Mouse (Mus musculus) left cerebral cortex, adult 8-10 months (tissue): ENCODE results near the gene Gosr2. TPM values are rescaled to one million over a fixed set of nuclear protein-coding genes. Genes with fewer than 3 reads are reported as not detected.

Source experiments
- DNase-seq, 2 experiments: peaks; one replicate each; pipeline ENCODE4 v3.0.0; 2022; ENCODE audit warnings: low spot score in 2 of 2
- total RNA-seq, 4 experiments: library from RNA; stranded (reverse); gene quantifications; 2 replicates each; pipeline ENCODE4 v1.2.4; 2022

Gene Gosr2
- 10 to 100 TPM; 65.0 to 72.7 (median 68.9) TPM for total RNA-seq

GRCm38 (mm10) chr11:103697565-103698176 is at the start of gene Gosr2:
Gene Gosr2, minus strand, starts transcription at chr11:103697898.
- peak; percentile 84 to 86 for DNase-seq

- DNase-seq, result no peak
Observed at GRCm38 (mm10) chr11:103735046-103735781, 37.5 kb upstream of the Gosr2 start.

DNA sequence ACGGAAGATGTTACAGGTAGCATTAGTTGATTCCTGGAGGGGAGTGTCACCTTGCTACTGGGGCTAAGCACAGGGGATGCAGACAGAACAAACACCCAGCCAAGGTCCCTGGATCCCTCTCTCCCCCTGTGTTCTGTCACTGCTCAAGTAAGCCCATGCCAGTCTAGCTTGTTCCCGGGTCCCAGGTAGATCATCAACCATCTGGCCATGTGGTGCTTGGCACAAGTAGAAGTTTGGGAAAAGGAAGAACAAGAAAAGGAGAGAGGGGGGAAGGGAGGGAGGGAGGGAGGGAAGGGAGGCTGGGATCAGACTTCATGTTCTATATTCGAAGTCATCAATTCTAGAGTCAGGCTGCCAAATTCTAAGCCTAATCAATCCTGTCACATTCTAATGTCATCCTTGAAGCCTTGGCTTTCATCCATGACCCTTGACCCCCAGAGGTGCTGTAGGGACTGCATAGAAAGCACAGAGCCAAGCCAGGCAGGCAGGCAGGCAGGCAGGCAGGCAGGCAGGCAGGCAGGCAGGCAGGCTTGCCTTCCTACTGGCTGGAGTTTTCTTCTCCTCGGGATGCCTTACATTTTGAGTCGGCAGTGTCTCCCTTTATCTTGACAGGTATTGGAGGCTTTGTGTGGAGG is 36.8 kb upstream of the Gosr2 start:
- no peak for DNase-seq

GRCm38 (mm10) chr11:103733961-103734360 is 36.3 kb upstream of the Gosr2 start:
- no peak for DNase-seq

- peak in 1 of 2 experiments; percentile 79 for DNase-seq
Observed at GRCm38 (mm10) chr11:103733069-103733468, 35.4 kb upstream of the Gosr2 start.

DNA sequence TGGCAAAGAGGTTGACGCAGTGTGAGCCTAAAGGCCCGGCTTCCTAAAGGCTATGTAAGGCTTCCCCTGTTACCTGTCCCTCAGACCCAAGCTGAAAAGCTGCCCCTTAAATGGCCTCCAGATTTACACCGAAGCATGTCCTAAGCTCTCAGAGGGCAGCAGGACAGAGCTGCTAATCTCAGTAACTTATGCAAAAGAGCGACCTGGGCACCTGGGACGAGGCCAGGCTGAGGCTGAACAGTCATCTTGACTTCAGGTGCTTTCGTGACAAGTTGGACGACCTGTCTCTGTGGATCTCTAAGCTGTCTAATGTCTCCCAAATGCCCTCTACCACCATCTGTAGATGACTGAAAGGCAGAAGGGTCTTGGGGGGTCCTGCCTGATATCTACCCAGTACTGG is 34.6 kb upstream of the Gosr2 start:
- DNase-seq, result no peak

GRCm38 (mm10) chr11:103731594-103731993 is 33.9 kb upstream of the Gosr2 start:
- no peak for DNase-seq

DNA sequence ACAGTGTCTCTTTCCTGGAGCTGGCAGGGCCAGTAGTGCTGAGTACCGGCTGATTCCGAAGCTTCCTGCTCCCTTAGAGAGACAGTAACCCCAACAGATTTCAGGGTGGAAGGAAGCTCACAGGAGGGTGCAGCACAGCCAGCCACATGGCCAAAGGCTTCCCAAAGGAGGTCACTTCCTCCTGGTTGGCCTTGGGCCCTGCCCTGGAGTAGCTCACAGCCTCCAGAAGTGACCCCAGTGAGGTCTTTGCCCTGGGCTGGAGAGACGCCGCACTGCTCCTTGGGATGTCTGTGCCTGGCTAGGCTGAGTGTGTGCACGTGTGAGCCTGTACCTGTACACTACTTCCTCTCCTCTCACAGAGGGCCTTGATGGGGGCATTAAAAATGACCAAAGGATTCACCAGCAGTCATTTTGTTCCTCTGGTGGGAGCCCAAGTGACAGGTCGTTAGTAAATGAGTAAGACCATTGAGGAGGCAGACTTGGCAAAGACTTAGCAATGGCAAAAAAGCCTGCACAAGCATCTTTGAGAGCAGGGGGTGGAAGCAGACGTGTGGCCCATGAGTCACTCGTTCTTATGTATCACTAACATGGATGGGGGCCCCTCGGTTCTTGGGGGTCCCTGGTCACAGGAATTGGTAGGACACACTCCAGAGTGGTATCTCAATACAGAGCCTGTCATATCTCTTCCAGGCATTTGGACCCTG is 31.7 kb upstream of the Gosr2 start:
- no peak for DNase-seq

DNA sequence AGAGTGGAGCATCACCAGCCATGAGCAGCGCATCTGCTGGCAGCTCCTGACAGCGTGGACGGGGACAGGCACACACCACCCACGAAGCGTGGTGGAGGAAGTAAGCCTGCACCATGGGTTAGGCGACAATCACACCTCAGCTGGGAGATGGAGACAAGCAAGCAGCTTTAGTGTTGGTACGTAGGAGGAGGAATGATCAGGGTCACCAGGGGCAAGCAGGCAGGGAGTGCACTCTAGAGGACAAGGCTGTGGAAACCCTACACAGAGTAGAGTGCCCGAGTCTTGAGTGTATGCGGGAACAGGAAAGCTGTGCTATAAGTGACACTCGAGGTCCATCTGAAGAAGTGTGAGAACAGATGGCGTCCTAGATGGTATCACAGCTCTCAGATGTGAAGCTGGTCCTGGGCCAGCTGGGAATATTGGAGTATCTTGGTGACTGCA is 26.7 kb upstream of the Gosr2 start:
- DNase-seq, result peak; percentile 17 to 57

GRCm38 (mm10) chr11:103722040-103722481 is 24.4 kb upstream of the Gosr2 start:
- DNase-seq, result no peak

DNA sequence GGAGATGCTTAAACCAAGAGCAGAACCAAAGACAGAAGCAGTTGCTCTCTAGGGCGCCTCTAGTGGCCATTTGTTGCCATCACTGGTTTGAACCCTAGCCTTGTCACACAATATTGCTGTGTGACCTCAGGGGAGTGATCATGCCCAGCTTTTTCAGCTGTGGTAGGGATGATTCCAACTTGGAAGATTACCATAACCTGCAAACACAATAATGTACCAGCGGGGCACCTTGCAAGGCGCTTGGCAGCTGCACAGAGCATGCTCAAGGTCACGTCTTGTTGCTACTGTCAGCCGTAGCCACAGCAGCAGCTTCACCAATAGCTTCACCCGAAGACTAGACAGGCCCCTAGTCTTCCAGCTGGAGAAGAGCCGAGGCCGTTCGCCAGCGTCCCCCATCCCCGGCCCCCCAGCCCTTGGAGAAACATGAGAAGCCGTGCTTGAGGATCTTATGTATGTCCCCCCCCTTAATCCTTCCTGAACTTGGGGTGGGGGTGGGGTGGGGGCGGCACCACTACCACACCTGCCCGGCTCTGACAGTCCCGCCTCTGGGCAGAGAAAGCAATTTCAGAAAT is 23.9 kb upstream of the Gosr2 start:
- no peak for DNase-seq

DNA sequence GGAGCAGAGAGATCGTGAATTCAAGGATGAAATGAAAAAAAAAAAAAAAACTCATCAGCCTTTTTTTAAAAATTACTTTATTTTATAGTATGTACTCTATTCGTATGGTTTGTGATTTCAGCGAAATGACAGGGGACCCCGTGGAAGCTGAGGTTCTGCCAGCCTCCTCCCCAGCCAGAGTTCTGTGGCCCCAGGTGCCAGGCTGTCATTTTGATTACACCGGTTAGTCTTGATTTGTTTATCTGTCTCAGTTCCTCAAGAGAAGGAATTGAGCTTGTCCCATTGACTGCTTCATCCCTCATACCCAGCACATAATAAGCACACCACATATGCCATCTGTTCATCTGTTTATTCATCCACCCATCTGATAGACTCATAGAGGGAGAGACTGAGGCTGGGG is 21.7 kb upstream of the Gosr2 start:
- no peak for DNase-seq

DNA sequence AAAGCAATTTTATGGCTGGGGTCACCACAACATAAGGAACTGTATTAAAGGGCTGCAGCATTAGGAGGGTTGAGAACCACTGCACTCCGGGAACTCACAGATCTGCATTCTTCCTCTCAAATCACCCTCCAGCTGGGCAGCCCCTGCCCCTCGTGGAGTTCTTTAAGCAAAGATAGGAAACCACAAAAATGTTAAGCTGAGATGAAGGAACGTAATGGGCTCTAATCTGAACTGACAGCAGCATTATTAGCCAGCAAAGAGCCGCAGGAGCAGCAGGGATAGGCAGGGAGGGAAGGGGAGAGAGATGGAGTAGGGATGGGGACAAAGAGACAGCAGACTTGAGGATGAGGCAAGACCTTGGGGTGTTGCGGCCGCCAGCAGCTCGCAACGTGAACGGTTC is 19.3 kb upstream of the Gosr2 start:
- no peak for DNase-seq

DNA sequence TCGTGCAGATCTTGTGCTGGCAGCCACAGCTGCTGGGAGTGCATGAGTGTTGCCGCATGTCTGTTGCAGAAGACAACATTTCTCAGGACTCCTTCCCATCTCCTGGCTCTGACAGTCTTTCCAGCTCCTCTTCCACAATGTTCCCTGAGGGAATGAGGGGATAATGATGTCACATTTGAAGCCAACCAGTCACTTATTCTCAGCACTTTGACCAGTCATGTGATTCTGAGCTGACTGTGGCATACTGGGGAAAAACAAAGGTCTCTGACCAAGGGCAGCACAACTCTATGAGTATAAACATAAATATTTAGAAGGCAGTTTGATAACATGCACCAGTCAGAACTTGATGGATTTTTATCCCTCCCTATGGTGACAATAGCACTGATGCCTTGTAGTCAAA is 16.4 kb upstream of the Gosr2 start:
- no peak for DNase-seq

- DNase-seq, result no peak
Observed at GRCm38 (mm10) chr11:103711851-103712587, 14.3 kb upstream of the Gosr2 start.

DNA sequence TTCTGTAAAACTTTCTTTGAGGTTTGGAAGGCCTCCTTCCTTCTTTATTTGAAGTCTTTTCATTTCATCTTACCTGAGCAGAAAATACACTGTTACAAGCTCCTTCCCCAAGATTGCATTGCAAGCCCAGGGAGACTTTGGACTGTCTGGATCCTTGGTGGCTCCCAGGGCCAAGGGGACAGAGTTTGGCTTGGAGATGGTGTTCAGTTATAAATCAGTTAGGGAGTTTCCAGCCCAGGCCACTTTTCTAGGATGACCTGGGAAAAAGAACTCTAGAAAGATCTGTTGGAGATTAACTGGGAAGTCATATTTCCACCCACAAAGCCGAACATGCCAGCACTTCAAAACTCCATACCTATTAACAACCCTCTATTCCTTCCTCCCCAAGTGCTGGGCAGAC is 12.3 kb upstream of the Gosr2 start:
- no peak for DNase-seq

DNA sequence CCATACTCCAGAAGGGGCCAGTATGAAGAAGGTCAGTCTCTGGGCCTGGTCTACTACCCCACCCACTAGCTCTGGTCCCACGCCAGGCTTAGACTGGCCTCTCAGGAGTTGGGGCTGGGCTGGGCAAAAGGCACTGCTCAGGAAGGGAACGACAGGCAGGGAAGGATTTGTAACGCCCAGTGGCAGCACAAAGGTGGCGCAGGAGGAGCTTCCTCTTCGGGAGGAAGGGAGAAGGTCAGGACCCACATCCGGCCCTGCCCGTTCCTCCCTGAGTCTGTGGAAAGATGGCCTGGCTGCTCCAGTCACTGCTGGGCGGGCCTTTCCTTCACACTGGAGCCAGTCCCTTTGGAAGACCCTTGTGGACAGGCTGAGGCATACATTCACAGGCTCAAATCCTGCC is 9.3 kb upstream of the Gosr2 start:
- DNase-seq, result no peak

DNA sequence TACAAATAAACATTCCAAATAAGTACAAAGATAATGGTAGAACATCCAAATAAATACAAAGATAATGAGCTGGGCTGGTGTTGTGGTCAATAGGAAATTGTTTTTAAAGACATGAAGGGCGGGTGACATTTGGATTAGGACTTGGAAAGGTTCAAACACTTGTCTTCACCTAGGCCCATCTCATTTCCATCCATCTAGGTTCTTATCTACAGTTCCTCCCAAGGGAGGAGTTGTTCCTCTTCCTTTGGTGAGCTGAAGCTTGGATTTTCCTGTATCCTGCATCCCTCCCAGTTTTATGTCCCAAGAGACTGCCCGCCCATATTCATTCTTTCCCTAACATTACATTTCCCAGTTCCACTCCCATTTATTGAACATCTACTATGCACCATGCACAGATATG is 528 bp upstream of the Gosr2 start:
- DNase-seq, result no peak

- DNase-seq, result peak in 1 of 2 experiments; percentile 22
Observed at GRCm38 (mm10) chr11:103696851-103697564, 690 bp downstream of the Gosr2 start.

- no peak for DNase-seq
Observed at GRCm38 (mm10) chr11:103693241-103693640, 4.5 kb downstream of the Gosr2 start.
